Mouse (Mus musculus): ENCODE measurements around the gene Haus2. TPM values are rescaled to one million over a fixed set of nuclear protein-coding genes. Genes with fewer than 3 reads are reported as not detected.

Gene Haus2
- polyA plus RNA-seq, 1 experiment: 5.0 TPM

- Histone ChIP-seq H3K4me1 (ENCODE audit: control insufficient read depth, insufficient read depth, low read length) (no peaks in the 10 kb centered on the region), H3K27me3 (ENCODE audit: control insufficient read depth, insufficient read depth, low read length) (no peaks in the 10 kb centered on the region), H3K36me3 (ENCODE audit: control insufficient read depth, insufficient read depth, low read length) (no peaks in the 10 kb centered on the region), H3K4me3 (ENCODE audit: control insufficient read depth, low read depth, low read length) (no peak overlapping the region), H3K27ac (ENCODE audit: control insufficient read depth, insufficient read depth, low read depth, low read length) (no peak overlapping the region)
- TF ChIP-seq CTCF (IDR thresholded peaks at IDR 0.05; ENCODE audit: control insufficient read depth, insufficient read depth, insufficient replicate concordance, low read depth, low read length): no peak
- no peak for TF ChIP-seq POLR2A (IDR thresholded peaks at IDR 0.05; ENCODE audit: control insufficient read depth, low read depth, low read length)
These were observed 30.9 kb upstream of the Haus2 start for GRCm38 (mm10) chr2:120578286-120578685.

GRCm38 (mm10) chr2:120589759-120590158, 19.4 kb upstream of the Haus2 start:
- Histone ChIP-seq H3K27me3 (ENCODE audit: control insufficient read depth, insufficient read depth, low read length) (no peaks in the 10 kb centered on the region), H3K4me3 (ENCODE audit: control insufficient read depth, low read depth, low read length) (no peak overlapping the region), H3K27ac (ENCODE audit: control insufficient read depth, insufficient read depth, low read depth, low read length) (no peak overlapping the region), H3K36me3 (ENCODE audit: control insufficient read depth, insufficient read depth, low read length) (peaks cover 2% of the 10 kb centered on the region), H3K4me1 (ENCODE audit: control insufficient read depth, insufficient read depth, low read length) (no peaks in the 10 kb centered on the region)
- no peak for TF ChIP-seq CTCF (IDR thresholded peaks at IDR 0.05; ENCODE audit: control insufficient read depth, insufficient read depth, insufficient replicate concordance, low read depth, low read length)
- no peak for TF ChIP-seq POLR2A (IDR thresholded peaks at IDR 0.05; ENCODE audit: control insufficient read depth, low read depth, low read length)

GRCm38 (mm10) chr2:120592227-120592626, 17.0 kb upstream of the Haus2 start:
- Histone ChIP-seq H3K4me3 (ENCODE audit: control insufficient read depth, low read depth, low read length) (no peak overlapping the region), H3K4me1 (ENCODE audit: control insufficient read depth, insufficient read depth, low read length) (no peaks in the 10 kb centered on the region), H3K27ac (ENCODE audit: control insufficient read depth, insufficient read depth, low read depth, low read length) (no peak overlapping the region), H3K27me3 (ENCODE audit: control insufficient read depth, insufficient read depth, low read length) (no peaks in the 10 kb centered on the region), H3K36me3 (ENCODE audit: control insufficient read depth, insufficient read depth, low read length) (peaks cover 2% of the 10 kb centered on the region; the same call in 1 of the 2 replicates)
- no peak for TF ChIP-seq CTCF (IDR thresholded peaks at IDR 0.05; ENCODE audit: control insufficient read depth, insufficient read depth, insufficient replicate concordance, low read depth, low read length)
- TF ChIP-seq POLR2A (IDR thresholded peaks at IDR 0.05; ENCODE audit: control insufficient read depth, low read depth, low read length): no peak

- no peak for TF ChIP-seq CTCF (IDR thresholded peaks at IDR 0.05; ENCODE audit: control insufficient read depth, insufficient read depth, insufficient replicate concordance, low read depth, low read length)
- no peak for TF ChIP-seq POLR2A (IDR thresholded peaks at IDR 0.05; ENCODE audit: control insufficient read depth, low read depth, low read length)
- H3K27ac ChIP-seq (ENCODE audit: control insufficient read depth, insufficient read depth, low read depth, low read length): no peak overlapping the region
- H3K4me3 ChIP-seq (ENCODE audit: control insufficient read depth, low read depth, low read length): no peak overlapping the region
- H3K36me3 ChIP-seq (ENCODE audit: control insufficient read depth, insufficient read depth, low read length): peaks cover under 1% of the 10 kb centered on the region; the same call in 1 of the 2 replicates
- H3K4me1 ChIP-seq (ENCODE audit: control insufficient read depth, insufficient read depth, low read length): no peaks in the 10 kb centered on the region
- H3K27me3 ChIP-seq (ENCODE audit: control insufficient read depth, insufficient read depth, low read length): no peaks in the 10 kb centered on the region
These were observed 11.4 kb upstream of the Haus2 start for GRCm38 (mm10) chr2:120597734-120598133.

GRCm38 (mm10) chr2:120599506-120599905, 9.7 kb upstream of the Haus2 start:
- no peaks in the 10 kb centered on the region for H3K27me3 ChIP-seq (ENCODE audit: control insufficient read depth, insufficient read depth, low read length)
- H3K4me3 ChIP-seq (ENCODE audit: control insufficient read depth, low read depth, low read length): no peak overlapping the region
- no peak overlapping the region for H3K27ac ChIP-seq (ENCODE audit: control insufficient read depth, insufficient read depth, low read depth, low read length)
- TF ChIP-seq POLR2A (IDR thresholded peaks at IDR 0.05; ENCODE audit: control insufficient read depth, low read depth, low read length): no peak
- TF ChIP-seq CTCF (IDR thresholded peaks at IDR 0.05; ENCODE audit: control insufficient read depth, insufficient read depth, insufficient replicate concordance, low read depth, low read length): no peak
- H3K4me1 ChIP-seq (ENCODE audit: control insufficient read depth, insufficient read depth, low read length): no peaks in the 10 kb centered on the region
- H3K36me3 ChIP-seq (ENCODE audit: control insufficient read depth, insufficient read depth, low read length): no peaks in the 10 kb centered on the region

- Histone ChIP-seq H3K4me3 (ENCODE audit: control insufficient read depth, low read depth, low read length) (no peak overlapping the region), H3K27ac (ENCODE audit: control insufficient read depth, insufficient read depth, low read depth, low read length) (no peak overlapping the region), H3K27me3 (ENCODE audit: control insufficient read depth, insufficient read depth, low read length) (no peaks in the 10 kb centered on the region), H3K36me3 (ENCODE audit: control insufficient read depth, insufficient read depth, low read length) (no peaks in the 10 kb centered on the region), H3K4me1 (ENCODE audit: control insufficient read depth, insufficient read depth, low read length) (peaks cover 3% of the 10 kb centered on the region)
- no peak for TF ChIP-seq CTCF (IDR thresholded peaks at IDR 0.05; ENCODE audit: control insufficient read depth, insufficient read depth, insufficient replicate concordance, low read depth, low read length)
- TF ChIP-seq POLR2A (IDR thresholded peaks at IDR 0.05; ENCODE audit: control insufficient read depth, low read depth, low read length): no peak
These were observed 3.0 kb upstream of the Haus2 start for GRCm38 (mm10) chr2:120606021-120606690.

- H3K4me1 ChIP-seq (ENCODE audit: control insufficient read depth, insufficient read depth, low read length): no peaks in the 10 kb centered on the region
- H3K27ac ChIP-seq (ENCODE audit: control insufficient read depth, insufficient read depth, low read depth, low read length): no peak overlapping the region
- TF ChIP-seq POLR2A (IDR thresholded peaks at IDR 0.05; ENCODE audit: control insufficient read depth, low read depth, low read length) (no peak), CTCF (IDR thresholded peaks at IDR 0.05; ENCODE audit: control insufficient read depth, insufficient read depth, insufficient replicate concordance, low read depth, low read length) (no peak)
- no peaks in the 10 kb centered on the region; the same call in none of the 2 replicates for H3K36me3 ChIP-seq (ENCODE audit: control insufficient read depth, insufficient read depth, low read length)
- no peak overlapping the region for H3K4me3 ChIP-seq (ENCODE audit: control insufficient read depth, low read depth, low read length)
- no peaks in the 10 kb centered on the region for H3K27me3 ChIP-seq (ENCODE audit: control insufficient read depth, insufficient read depth, low read length)
These were observed 7.3 kb downstream of the Haus2 start for GRCm38 (mm10) chr2:120616279-120617163.

Measured in testis, adult 2 months (tissue).